Mouse (Mus musculus) embryonic facial prominence, embryonic 15.5 days (tissue): ENCODE measurements around the gene Sumo1. TPM values are rescaled to one million over a fixed set of nuclear protein-coding genes. Genes with fewer than 3 reads are reported as not detected.
A peak's percentile ranks its signal among the peaks of the same experiment; 100 is the strongest.

Source experiments
- ATAC-seq: fragments of 200-750 bp; cut with Nextera tagmentation; 2 replicates; pipeline ENCODE4 v1.8.0; 2017; ENCODE audit warnings: low read depth, moderate TSS enrichment; ENCODE audit not compliant: insufficient number of reproducible peaks, low FRiP score, low TSS enrichment
- H3K27ac ChIP-seq: fragments of 300-500 bp; sonication (generic); replicated peaks from 2 replicates; pipeline ENCODE4 v1.5.1; 2015; ENCODE audit warnings: mild to moderate bottlenecking, inconsistent platforms
- H3K27me3 ChIP-seq: fragments of 300-500 bp; sonication (generic); 2 replicates; pipeline ENCODE4 v1.6.1; 2015; ENCODE audit warnings: inconsistent platforms
- H3K36me3 ChIP-seq: fragments of 300-500 bp; sonication (generic); 2 replicates; pipeline ENCODE4 v1.6.1; 2015; ENCODE audit warnings: mild to moderate bottlenecking, inconsistent platforms
- H3K4me1 ChIP-seq: fragments of 300-500 bp; sonication (generic); 2 replicates; pipeline ENCODE4 v1.6.1; 2015; ENCODE audit warnings: inconsistent platforms
- H3K4me2 ChIP-seq: fragments of 300-500 bp; sonication (generic); replicated peaks from 2 replicates; pipeline ENCODE4 v1.6.1; 2015; ENCODE audit warnings: mild to moderate bottlenecking, inconsistent platforms
- H3K4me3 ChIP-seq: fragments of 300-500 bp; sonication (generic); replicated peaks from 2 replicates; pipeline ENCODE4 v1.5.1; 2015; ENCODE audit warnings: mild to moderate bottlenecking, inconsistent platforms
- H3K9ac ChIP-seq: fragments of 300-500 bp; sonication (generic); 2 replicates; pipeline ENCODE4 v1.6.1; 2015; ENCODE audit warnings: inconsistent platforms
- H3K9me3 ChIP-seq: fragments of 300-500 bp; sonication (generic); replicated peaks from 2 replicates; pipeline ENCODE4 v1.6.1; 2016; ENCODE audit warnings: inconsistent platforms
- WGBS: fragments of 180-500 bp; shearing (Covaris S2); methylation state at CpG from one replicate; pipeline ENCODE4 v1.1.7; 2015; 5-methylcytosine and 5-hydroxymethylcytosine counted together
- polyA plus RNA-seq: library from polyadenylated mRNA; unstranded; fragments of >200 nt; fragmentation: Nextera tagmentation; extraction: Ambion mirVana; gene quantifications from 2 replicates; pipeline ENCODE4 v1.2.1, GENCODE M21; 2015

Sumo1 gene
- polyA plus RNA-seq, 1 experiment from 2014 or later: 347 TPM

DNA sequence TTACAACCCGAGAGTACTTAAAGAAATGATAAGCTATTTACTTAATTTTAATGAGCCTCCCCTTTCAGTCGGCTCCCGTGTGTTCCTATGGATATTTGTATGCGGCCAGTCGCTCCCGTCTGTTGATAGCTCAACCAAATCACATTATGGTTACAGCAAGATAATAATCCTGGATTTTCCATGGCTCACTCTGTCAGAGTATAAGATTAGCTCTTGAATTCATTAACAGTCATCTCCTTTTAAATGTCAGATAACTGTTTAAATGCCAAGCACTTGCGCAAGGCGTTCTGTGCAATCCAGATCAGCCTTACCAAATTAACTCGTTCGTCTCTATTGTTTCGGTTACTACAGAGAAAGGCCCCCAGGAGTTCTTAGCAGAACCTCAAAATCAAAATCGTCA lies 77.8 kb downstream of the Sumo1 start:
- no peaks in the 10 kb centered on the region for H3K9me3 ChIP-seq
- H3K4me3 ChIP-seq: no peak overlapping the region
- ATAC-seq: no peak
- no peak overlapping the region for H3K27ac ChIP-seq
- 19% methylated on average over 12 of the region's 12 CpGs for WGBS
- peak overlapping the region; percentile 27; the same call in 1 of the 2 replicates for H3K4me2 ChIP-seq
- no peaks in the 10 kb centered on the region for H3K36me3 ChIP-seq
- peaks cover 4% of the 10 kb centered on the region; the same call in 1 of the 2 replicates for H3K4me1 ChIP-seq
- no peak overlapping the region for H3K9ac ChIP-seq
- H3K27me3 ChIP-seq: peaks cover 16% of the 10 kb centered on the region

DNA sequence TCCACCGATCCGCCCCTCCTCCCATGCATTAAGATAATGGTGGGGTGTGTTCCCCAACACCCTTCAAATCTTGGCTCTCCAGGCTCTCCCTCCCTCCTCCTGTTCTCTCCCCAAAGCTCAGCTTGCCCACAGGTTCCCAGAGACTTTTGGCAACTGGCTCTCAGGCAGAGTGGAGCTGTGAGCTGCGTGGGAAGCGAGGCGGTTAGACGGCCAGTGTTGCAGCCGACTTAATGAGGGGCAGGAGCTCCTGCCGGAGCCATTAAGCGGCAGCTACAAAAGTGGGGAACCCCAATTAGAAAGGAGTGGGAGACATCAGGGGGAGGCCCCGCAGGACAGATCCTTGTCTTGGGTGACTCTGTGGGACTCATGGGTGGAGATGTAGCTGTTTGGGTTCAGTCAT lies 78.3 kb downstream of the Sumo1 start:
- H3K9me3 ChIP-seq: no peaks in the 10 kb centered on the region
- WGBS: 21% methylated on average over 10 of the region's 10 CpGs
- no peak for ATAC-seq
- no peaks in the 10 kb centered on the region for H3K36me3 ChIP-seq
- peak overlapping the region; percentile 27; the same call in 1 of the 2 replicates for H3K4me2 ChIP-seq
- H3K27me3 ChIP-seq: peaks cover 16% of the 10 kb centered on the region
- no peak overlapping the region for H3K27ac ChIP-seq
- peaks cover 4% of the 10 kb centered on the region; the same call in 1 of the 2 replicates for H3K4me1 ChIP-seq
- H3K9ac ChIP-seq: no peak overlapping the region
- H3K4me3 ChIP-seq: no peak overlapping the region

DNA sequence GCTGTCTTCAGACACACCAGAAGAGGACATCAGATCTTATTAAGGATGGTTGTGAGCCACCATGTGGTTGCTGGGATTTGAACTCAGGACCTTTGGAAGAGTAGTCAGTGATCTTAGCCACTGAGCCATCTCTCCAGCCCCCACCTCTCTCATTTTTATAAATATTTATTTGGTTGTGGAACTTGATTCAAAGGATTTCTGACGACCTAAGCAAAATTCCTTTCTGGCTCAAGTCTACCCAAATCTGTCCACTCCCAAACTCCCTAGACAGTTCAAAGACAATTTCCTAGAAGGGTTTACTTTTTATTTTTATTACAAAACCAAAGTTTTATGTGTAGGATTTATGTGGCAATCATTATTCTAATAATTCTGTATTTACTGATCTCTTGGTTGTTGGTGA lies 81.4 kb downstream of the Sumo1 start:
- no peak overlapping the region for H3K27ac ChIP-seq
- peaks cover 16% of the 10 kb centered on the region for H3K27me3 ChIP-seq

GRCm38 (mm10) chr1:59584656-59585410 lies 85.8 kb downstream of the Sumo1 start:
- H3K9ac ChIP-seq: no peak overlapping the region
- 8% methylated on average over 18 of the region's 18 CpGs for WGBS
- no peak for ATAC-seq

More for the DNA sequence above, 81.4 kb downstream of the Sumo1 start:
- 53% methylated on average over 1 of the region's 1 CpGs for whole genome bisulfite sequencing
- H3K9ac ChIP-seq: no peak overlapping the region
- ATAC-seq: no peak
- peaks cover 8% of the 10 kb centered on the region; the same call in 1 of the 2 replicates for H3K4me1 ChIP-seq
- H3K36me3 ChIP-seq: no peaks in the 10 kb centered on the region
- no peak overlapping the region for H3K4me3 ChIP-seq
- H3K4me2 ChIP-seq: no peak overlapping the region
- H3K9me3 ChIP-seq: no peaks in the 10 kb centered on the region

DNA sequence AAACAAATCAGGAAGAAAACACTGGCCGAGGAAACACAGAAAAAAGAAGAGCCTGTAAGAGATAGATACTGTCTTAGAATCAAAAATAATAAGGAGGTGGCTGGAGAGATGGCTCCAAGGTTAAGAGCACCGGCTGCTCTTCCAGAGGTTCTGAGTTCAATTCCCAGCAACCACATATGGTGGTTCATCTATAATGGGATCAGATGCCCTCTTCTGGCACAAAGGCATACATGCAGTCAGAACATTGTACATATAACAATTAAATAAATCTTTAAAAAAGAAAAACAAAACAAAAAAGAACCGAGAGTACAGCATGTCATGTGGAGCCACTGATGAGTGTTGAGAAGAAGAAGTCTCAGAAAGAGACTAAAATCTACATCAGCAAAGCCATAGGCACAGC lies 89.8 kb downstream of the Sumo1 start:
- H3K4me3 ChIP-seq: no peak overlapping the region
- WGBS: 82% methylated on average over 3 of the region's 3 CpGs
- H3K27me3 ChIP-seq: no peaks in the 10 kb centered on the region
- H3K9me3 ChIP-seq: no peaks in the 10 kb centered on the region
- H3K4me2 ChIP-seq: no peak overlapping the region
- peaks cover 4% of the 10 kb centered on the region; the same call in 1 of the 2 replicates for H3K4me1 ChIP-seq
- no peak overlapping the region for H3K27ac ChIP-seq
- ATAC-seq: no peak
- H3K9ac ChIP-seq: no peak overlapping the region
- H3K36me3 ChIP-seq: no peaks in the 10 kb centered on the region

More at GRCm38 (mm10) chr1:59584656-59585410, 85.8 kb downstream of the Sumo1 start:
- no peaks in the 10 kb centered on the region for H3K9me3 ChIP-seq
- no peak overlapping the region for H3K27ac ChIP-seq
- peaks cover 4% of the 10 kb centered on the region; the same call in 1 of the 2 replicates for H3K4me1 ChIP-seq
- H3K4me3 ChIP-seq: peak overlapping the region; percentile 27
- peak overlapping the region; percentile 49 for H3K4me2 ChIP-seq
- no peaks in the 10 kb centered on the region for H3K36me3 ChIP-seq
- no peaks in the 10 kb centered on the region for H3K27me3 ChIP-seq

- H3K36me3 ChIP-seq: no peaks in the 10 kb centered on the region
- no peak overlapping the region for H3K27ac ChIP-seq
- H3K4me2 ChIP-seq: no peak overlapping the region
- no peak overlapping the region for H3K4me3 ChIP-seq
- no peaks in the 10 kb centered on the region for H3K27me3 ChIP-seq
- H3K9ac ChIP-seq: no peak overlapping the region
- H3K4me1 ChIP-seq: peaks cover 5% of the 10 kb centered on the region; the same call in 1 of the 2 replicates
- no peaks in the 10 kb centered on the region for H3K9me3 ChIP-seq
- ATAC-seq: no peak
- WGBS: 57% methylated on average over 8 of the region's 8 CpGs
Measured at GRCm38 (mm10) chr1:59580131-59580751, 90.4 kb downstream of the Sumo1 start.

GRCm38 (mm10) chr1:59579327-59579726 lies 91.3 kb downstream of the Sumo1 start:
- H3K9ac ChIP-seq: no peak overlapping the region
- no peaks in the 10 kb centered on the region for H3K36me3 ChIP-seq
- ATAC-seq: no peak
- no peaks in the 10 kb centered on the region for H3K27me3 ChIP-seq
- no peak overlapping the region for H3K4me2 ChIP-seq
- H3K4me3 ChIP-seq: no peak overlapping the region
- no peaks in the 10 kb centered on the region for H3K9me3 ChIP-seq
- H3K27ac ChIP-seq: no peak overlapping the region
- peaks cover 7% of the 10 kb centered on the region; the same call in 1 of the 2 replicates for H3K4me1 ChIP-seq
- WGBS: 66% methylated on average over 5 of the region's 5 CpGs

- Histone ChIP-seq H3K27ac (no peak overlapping the region), H3K4me2 (no peak overlapping the region), H3K9me3 (no peaks in the 10 kb centered on the region), H3K4me1 (peaks cover 7% of the 10 kb centered on the region; the same call in 1 of the 2 replicates), H3K4me3 (no peak overlapping the region), H3K9ac (no peak overlapping the region), H3K27me3 (no peaks in the 10 kb centered on the region), H3K36me3 (no peaks in the 10 kb centered on the region)
- 63% methylated on average over 4 of the region's 4 CpGs for WGBS
- no peak for ATAC-seq
Measured at GRCm38 (mm10) chr1:59578770-59579169, 91.9 kb downstream of the Sumo1 start.

GRCm38 (mm10) chr1:59574262-59575187 lies 96.1 kb downstream of the Sumo1 start:
- peak; percentile 71; the same call in 1 of the 2 replicates for ATAC-seq
- H3K27ac ChIP-seq: no peak overlapping the region

DNA sequence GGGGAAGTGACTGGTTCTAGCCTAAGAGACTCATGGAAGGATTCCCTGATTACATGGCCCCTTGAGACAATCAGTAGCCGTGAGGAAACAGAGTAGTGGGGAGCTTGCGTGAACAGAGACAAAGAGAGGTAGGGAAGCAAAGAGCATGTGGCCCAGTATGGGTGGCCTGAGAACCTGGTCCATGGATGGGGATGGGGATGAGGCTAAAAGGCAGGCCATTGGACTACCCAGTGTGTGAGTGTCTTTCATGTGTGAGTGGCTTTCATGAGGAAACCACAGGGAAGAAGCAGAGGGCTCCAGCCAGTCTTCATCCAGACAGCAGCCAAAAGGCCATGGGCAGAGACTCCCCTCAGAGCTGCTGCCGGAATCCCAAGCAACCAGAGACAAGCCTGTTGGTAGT lies 96.8 kb downstream of the Sumo1 start:
- ATAC-seq: peak; percentile 49; the same call in 1 of the 2 replicates
- WGBS: 70% methylated on average over 3 of the region's 3 CpGs
- no peak overlapping the region for H3K27ac ChIP-seq

More at GRCm38 (mm10) chr1:59574262-59575187, 96.1 kb downstream of the Sumo1 start:
- no peaks in the 10 kb centered on the region for H3K9me3 ChIP-seq
- 30% methylated on average over 21 of the region's 21 CpGs for WGBS
- H3K4me1 ChIP-seq: peaks cover 9% of the 10 kb centered on the region; the same call in 1 of the 2 replicates
- H3K4me3 ChIP-seq: peak overlapping the region; percentile 15
- peak overlapping the region; percentile 44 for H3K4me2 ChIP-seq
- no peaks in the 10 kb centered on the region for H3K36me3 ChIP-seq
- H3K9ac ChIP-seq: no peak overlapping the region
- H3K27me3 ChIP-seq: no peaks in the 10 kb centered on the region

More for the DNA sequence above, 96.8 kb downstream of the Sumo1 start:
- Histone ChIP-seq H3K27me3 (no peaks in the 10 kb centered on the region), H3K36me3 (no peaks in the 10 kb centered on the region), H3K4me1 (0 out of 2 replicates have a peak, but pooled peaks cover 10% of the 10 kb centered on the region), H3K4me3 (no peak overlapping the region), H3K9ac (no peak overlapping the region), H3K4me2 (no peak overlapping the region), H3K9me3 (no peaks in the 10 kb centered on the region)
